Mouse (Mus musculus): ENCODE measurements at regions not wholly inside any gene's neighbourhood (a gene's known extent, or its start where the extent isn't known, plus 50 kb on each side); places are given as distances from the start of the nearest gene placed in this dataset.

DNA sequence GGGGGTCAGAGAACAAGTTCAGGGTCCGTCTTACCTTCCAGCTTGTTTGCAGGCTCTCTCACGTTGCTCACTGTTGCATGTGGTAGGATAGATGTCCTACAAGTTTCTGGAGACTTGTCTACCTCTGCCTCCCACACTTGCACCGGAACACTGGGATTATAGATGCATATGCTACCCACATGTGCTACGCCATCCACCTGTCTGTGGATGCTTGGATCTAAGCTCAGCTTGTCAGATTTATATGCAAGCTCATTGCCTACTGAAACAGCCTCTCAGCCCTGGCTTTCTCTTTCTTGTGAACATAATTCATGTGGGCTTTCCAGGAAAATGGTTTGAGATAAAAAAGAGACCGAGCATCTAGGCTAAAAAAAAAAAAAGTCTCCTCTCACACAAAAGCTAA lies 353.0 kb downstream of the Nucb2 start:
- peak; percentile 3 to 81 for DNase-seq (ENCODE audit: low spot score in 2 of 2)

DNA sequence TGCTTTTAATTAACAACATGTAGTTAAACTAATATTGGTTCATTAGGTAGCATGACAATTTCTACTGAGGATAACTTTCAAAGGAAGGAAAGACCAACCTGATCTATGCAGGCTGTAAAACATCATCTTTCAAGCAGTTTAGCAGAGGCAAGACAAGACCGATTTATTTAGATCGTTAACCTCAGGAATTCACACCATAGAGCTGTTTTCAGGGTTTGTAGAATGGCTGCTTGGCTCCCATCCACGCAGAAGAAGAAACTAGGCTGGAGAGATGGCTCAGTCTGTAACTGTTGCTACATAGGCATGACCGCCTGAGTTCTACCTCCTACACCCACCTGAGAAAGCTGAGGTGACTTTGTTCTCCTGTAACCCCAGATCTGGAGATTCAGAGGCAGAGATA lies 353.6 kb downstream of the Nucb2 start:
- no peak for DNase-seq (ENCODE audit: low spot score in 2 of 2)

DNA sequence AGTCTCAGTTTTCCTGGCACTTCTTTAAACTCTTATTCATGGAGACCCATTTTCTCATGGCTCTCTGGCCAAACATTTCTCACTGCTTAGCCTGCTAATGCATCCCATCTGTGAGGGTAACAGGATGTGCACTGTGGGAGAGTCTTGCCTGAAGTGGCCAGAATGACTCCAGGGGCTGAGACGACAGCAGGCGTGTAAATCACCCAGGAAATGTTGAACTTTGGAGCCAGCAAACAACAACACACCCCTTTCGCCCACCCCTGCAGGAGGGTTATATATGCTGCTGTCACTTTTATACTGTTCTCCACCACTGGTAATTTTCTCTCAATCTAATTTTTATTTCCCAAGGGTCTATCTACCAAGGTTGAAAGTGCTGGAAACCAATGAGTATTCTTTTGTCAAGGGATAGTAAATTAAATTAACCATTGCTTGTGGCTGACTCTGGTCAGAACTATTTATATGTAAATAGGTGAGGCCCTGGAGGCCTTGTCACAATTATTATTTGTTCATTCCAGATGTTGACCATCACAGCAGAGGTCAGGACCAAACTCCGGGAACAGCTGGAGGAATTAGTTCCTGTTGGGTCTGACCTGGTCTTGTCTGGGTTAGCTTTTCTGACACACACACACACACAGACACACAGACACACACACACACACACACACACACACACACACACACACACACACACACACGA lies 378.2 kb downstream of the Nucb2 start:
- DNase-seq (ENCODE audit: low spot score in 2 of 2), result no peak

DNA sequence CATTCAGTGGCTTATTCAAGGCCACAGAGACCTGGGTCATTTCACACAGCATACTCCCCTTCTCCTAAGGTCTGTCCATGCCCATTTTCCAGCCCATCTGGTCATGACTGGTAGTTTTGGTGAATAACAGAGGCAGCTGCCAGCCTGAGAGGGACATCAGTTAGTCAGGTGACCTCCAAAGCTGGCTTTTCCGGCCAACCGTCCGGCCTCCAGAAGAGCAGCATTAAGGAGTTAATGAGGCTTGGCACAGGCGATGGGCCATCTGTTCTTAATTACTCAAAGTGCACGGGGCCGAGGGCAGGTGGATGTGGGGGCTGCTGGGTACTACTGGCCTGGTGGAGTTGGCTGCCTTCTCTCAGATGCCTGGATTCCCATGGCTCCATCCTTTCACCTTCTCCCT lies 389.7 kb downstream of the Nucb2 start:
- no peak for DNase-seq (ENCODE audit: low spot score in 2 of 2)

DNA sequence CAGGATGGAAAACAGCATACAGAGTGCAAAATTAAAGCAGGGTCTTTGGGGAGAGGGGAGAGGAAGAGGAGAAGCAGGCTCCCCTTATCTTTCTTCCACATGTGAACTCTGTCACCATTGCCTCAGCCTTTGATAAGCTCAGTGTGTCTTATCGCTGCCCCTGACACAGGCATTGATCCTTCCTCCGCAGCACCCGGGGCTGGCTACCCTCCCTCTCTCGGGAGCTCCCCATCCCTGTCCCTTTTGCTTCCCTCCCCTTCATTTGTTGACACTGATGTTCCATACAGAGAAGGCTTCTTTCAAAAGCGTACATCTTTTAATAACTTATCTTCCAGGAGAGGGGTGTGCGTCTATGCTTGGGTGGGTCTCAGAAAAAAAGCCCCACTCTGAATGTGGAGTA lies 411.6 kb downstream of the Nucb2 start:
- DNase-seq (ENCODE audit: low spot score in 2 of 2), result no peak

DNA sequence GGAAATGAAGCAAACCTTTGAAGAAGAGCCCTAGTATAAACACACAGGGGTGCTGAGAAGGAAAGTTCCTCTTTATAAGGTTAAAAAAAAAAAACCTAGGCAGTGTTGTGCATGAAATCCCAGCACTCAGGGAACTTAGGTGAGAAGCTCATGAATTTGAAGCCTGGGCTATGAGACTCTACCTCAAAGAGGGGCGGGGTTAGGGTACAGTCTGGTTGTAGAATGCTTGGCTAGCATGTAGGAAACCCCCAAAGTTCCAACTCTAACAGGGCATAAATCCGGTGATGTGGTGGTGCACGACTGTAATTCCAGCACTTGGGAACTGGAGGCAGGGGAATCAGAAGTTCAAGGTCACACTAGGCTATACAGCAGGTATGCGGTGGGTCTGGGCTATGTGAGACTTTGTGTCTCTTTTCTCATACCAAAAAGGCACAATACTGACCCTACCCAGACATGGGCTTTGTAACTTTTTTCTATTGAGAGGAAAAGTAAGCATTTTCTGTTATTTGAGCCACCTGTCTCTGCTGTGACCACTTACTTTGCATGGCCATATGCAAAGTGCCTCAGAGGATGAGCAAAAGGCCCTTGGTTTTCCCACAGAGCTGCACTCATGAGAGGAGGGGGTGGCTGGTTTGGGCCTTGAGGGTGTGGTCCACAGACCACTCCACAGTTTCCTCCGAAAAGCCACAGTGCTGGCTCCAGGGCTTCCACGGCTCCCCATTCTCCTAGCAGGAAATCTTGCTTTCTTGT lies 413.9 kb downstream of the Nucb2 start:
- DNase-seq (ENCODE audit: low spot score in 2 of 2), result no peak

DNA sequence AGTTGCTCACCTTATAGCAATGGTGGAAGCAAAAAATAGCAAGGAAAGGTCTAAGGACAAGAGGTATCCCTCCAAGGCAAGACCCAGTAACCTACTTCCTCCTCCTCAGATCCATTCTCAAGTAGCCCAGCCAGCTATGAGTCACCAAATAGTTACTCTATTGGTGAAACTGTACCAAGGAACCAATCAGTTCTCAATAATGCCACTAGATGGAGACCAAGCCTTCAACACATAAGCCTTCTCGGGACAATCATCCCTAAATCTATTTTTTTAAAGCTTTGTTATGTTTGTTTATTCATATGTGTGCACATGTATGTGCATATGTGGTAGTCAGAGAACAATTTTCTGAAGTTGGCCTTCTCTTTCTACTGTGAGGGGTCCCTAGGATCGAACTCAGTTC lies 434.3 kb upstream of the Xylt1 start:
- DNase-seq (ENCODE audit: low spot score in 2 of 2), result no peak

DNA sequence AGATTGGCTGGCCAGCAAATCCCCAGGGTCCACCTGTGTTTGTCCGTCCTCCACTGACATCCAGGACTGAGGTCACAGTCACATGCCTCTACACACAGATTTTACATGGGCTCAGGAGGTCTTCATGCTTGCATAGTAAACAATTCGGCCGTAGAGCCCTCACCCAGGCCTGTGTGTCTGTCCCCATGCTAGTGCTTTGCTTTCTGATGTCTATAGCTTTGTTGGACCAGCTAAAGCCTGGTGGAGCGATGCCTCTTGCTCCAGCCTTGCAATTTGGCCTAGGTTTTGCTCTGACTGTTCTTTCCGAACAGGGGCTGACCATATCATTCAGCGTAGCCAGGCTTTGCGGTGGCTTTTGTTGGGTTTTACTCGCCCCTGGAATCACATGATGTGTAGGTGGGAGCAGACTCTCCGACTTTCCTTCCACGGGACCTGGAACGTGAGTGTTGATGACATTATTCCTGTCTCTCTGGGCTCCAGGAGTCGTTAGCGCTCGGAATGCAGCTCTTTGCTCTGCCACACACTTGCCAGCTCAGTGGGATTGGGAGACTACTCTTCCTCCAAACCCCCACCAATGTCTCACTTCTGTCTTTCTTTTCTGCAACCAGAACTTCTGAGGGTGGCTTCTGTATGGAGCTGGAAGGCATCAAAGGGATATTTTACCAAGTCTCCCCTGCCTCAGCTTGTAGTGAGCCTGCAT lies 421.4 kb upstream of the Xylt1 start:
- peak; percentile 3 to 43 for DNase-seq (ENCODE audit: low spot score in 2 of 2)

DNA sequence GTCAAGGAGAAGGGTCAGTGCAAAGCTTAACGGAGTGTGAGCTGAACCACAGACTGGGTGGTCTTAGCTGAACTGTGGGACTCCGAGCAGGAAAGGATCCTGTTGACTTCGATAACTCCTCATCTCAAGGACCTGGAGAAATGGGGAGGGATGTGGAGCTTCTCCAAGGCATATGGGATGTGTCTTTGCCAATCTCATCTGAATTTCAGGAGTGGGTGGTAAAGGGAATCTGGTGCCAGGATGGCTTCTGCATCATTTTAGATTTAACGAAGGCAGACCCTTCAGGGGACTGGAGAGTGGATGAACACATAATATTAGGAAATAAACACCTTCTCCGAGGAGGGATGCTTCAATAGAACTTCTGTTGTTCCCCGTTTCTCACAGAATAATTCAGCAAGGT lies 416.9 kb upstream of the Xylt1 start:
- DNase-seq (ENCODE audit: low spot score in 2 of 2), result peak in 1 of 2 experiments; percentile 42

DNA sequence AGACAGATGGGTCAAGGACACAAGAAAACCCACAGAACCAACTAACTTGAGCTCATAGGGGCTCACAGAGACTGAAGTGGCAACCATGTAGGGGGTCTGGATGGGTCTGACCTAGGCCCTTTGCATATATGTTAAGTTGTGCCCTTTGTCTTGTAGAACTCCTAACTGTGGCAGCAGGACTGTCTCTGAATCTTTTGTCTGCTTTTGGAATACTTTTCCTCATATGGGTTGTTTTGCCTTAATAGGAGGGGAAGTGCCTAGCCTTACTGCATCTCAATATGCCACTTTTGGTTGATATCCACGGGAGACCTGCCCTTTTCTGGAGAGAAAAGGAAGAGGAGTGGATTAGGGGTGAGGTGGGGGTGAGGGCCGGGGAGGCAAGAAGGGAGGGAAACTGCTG lies 389.4 kb upstream of the Xylt1 start:
- DNase-seq (ENCODE audit: low spot score in 2 of 2), result no peak

DNA sequence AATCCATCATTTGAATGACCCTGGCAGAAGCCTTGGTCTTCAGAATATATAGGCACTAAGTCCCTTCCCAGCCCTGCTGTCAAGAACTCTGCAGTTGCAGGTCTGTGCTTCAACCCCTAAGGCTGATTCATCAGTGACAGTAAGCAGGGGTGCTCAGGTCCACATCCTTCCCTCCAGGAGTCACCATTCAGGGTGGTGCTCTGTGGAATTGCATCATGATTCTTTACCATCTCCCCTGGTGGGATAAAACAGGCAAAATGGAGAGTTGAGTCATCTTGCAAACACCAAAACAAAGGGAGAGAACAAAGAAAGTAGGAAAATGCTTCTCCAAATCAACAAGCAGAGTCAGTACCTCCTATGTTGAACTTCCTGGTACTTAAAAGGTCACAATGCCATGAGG lies 388.6 kb upstream of the Xylt1 start:
- DNase-seq (ENCODE audit: low spot score in 2 of 2), result no peak

DNA sequence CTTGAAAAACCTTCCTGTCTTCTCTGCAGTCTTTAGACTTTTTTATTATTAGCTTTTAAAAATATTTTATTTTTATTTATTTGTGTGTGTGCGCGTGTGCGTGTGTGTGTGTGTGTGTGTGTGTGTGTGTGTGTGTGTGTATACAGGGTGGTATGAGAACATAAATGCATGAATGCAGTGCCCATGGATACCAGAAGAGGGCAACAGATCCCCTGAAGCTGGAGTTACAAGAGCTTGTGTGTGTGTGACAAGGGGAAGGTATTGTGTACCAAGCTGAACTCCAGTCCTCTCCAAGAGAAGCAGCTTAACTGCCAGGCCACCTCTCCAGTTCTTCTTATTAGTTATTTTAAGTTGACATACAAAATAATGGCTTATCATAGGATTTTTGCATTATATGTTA lies 385.0 kb upstream of the Xylt1 start:
- DNase-seq (ENCODE audit: low spot score in 2 of 2), result no peak

DNA sequence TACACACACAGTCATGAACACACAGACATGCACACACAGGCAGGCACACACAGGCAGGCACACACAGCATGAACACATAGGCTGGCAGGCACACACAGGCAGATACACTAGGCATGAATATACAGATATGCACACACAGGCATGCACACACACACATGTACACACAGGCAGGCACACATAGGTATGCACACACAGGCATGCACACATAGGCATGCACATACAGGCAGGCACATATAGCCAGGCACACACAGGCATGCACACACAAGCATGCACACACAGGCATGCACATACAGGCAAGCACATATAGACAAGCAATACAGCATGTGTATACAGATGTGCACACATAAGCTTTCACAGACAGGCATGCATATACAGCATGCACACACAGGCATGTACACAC lies 377.6 kb upstream of the Xylt1 start:
- DNase-seq (ENCODE audit: low spot score in 2 of 2), result no peak

DNA sequence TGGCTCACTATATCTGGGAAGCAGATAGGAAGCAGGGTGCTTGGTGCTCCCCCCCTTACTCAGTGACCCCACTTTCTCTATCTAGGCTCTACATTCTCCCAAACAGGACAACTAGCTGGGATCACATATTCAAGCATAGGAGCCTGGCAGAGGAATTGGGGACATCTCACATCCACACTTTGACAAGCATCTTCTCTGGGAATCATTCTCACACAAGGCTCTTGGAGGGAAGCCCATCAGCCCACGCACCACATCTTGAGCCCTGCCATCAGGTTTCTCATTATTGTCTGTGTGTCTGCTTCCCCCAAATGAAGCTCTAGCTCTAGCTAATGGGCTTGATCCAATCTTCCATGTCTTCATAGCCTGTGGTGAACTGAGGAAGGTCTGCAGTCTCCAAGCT lies 362.4 kb upstream of the Xylt1 start:
- DNase-seq (ENCODE audit: low spot score in 2 of 2), result peak; percentile 9 to 52

DNA sequence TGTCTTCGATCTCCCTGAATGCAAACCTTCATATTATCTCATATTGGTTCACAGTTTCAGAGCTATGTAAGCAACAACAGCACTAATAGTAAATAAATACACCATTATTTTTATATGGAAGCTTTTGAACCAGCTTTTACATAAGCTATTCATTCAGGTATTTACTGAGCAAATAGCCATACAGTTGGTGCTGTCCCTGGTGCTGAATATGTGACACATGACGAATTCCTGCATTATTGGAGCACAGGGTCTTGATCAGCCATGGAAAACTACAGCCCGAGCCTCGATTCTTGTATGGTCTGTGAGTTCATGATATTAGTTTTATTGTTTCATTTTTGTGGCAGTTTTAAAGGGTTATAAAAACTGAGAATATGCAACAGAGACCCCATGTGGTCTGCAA lies 359.1 kb upstream of the Xylt1 start:
- no peak for DNase-seq (ENCODE audit: low spot score in 2 of 2)

DNA sequence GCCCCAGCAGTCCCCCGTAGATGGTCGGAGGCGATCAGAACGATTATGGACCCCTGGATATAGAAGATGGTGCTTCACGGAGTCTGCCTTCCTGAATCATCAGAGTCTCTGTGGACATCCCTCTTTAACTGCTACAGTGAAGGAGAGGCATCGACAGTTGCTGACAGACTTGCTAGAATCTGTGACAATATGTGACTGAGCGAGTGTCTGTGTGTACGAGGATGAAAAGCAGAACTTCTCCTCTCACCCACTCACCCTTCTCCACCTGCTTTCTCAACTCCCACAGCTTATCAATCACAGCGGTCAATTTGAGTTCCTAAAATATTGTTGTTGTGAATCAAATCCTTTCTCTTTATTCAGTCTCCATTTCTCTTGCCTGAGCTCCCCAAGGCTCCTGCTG lies 335.9 kb upstream of the Xylt1 start:
- DNase-seq (ENCODE audit: low spot score in 2 of 2), result peak in 1 of 2 experiments; percentile 18

DNA sequence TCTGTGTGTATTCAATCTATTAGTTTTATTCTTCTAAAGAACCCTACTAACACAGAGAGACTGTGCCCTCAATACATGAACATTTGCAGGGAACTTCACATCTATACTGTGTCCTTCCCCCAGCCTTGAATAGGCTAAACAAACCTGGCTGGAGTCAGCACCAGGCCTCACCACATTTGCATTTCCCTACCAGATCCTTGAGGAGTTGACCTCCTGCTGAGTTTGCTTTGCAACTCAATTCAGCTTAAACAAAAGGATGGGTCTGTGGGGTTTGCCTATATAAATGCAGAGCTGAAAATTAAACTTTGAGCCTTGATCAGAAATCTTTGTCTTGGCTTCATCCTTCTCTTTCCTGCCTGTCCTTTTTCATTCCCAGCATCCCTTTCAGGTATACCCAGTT lies 331.5 kb upstream of the Xylt1 start:
- DNase-seq (ENCODE audit: low spot score in 2 of 2), result no peak

DNA sequence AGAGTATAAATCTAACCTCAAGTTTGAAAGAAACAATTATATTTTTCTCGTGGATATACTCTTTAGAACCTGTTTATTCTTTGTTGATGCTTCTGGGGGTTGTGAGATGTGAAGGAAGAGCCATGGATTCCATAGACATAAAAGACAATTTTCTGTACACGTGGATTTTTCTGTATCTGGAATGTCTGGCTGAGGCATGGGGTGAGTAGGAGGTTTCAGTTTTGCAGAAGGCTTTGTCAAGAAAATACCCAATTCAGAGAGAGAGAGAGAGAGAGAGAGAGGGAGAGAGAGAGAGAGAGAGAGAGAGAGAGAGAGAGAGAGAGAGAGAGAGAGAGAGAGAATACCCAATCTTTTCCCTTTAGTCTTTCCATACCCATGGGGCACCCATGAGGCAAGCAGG lies 315.0 kb upstream of the Xylt1 start:
- DNase-seq (ENCODE audit: low spot score in 2 of 2), result peak in 1 of 2 experiments; percentile 25

DNA sequence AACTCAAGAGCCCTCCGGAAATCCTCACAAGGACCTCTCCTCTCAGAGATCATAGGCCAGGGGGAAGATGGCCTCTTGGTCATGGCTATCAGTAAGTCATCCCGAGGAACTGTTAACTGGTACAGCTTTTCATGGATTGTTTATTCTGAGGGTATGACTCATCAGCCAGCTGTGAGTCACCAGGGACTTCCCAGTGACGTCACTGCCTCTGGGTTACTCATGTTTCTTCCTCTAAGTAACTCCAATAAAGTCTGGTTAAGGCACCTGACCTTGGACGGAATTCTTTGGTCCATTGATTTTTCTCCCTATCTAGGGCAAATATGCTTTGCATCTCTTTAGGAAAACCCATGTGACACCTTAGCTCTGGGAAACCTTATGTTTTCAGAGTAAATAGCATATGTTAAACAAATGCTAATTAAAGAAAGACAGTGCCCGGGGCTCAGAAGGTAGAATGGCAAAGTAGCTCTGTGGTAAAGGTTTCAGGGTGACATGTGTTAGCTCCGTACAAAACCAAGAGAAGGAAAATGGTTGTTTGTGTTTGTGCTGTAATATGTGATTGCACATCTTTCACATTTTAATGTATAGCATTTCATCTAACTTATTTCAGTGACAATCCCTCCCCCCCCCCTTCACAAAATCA lies 289.7 kb upstream of the Xylt1 start:
- DNase-seq (ENCODE audit: low spot score in 2 of 2), result peak in 1 of 2 experiments; percentile 47

DNA sequence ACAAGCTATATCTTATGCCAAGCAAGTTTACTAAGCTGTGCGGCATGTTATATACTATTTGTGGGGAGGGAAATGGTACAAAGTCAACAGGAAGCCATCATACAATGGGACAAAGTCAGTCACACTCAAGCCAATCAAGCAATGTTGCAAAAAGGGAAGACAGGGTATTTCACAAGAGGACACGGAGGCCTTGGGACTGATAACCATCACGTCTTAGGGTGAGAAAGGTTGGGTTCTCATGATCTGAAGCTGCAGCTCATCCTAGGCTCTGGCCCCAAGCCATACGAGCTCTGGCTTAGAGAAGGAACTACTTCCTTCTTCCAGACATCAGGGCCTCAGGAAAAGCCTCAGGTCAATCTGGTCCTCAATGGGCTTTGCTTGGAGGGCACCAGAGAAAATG lies 287.9 kb upstream of the Xylt1 start:
- no peak for DNase-seq (ENCODE audit: low spot score in 2 of 2)

DNA sequence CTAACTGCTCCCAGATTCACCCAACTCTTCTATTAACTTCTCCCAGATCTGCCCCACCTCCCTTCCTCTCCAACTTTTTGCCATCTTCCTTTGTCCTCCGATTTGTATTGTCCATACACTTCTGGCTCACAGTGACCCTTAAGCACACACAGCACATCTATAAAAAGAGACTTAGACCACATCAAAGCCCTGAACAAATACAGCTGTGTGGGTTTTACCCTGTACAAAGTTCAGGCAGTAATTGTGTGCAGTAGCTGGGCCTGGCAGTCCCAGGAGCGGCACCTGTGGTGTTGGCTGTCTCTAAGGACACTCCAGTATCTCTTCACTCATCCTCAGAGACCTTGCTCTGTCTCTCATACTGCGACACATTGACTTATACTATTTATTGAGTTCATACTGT lies 283.2 kb upstream of the Xylt1 start:
- DNase-seq (ENCODE audit: low spot score in 2 of 2), result no peak

DNA sequence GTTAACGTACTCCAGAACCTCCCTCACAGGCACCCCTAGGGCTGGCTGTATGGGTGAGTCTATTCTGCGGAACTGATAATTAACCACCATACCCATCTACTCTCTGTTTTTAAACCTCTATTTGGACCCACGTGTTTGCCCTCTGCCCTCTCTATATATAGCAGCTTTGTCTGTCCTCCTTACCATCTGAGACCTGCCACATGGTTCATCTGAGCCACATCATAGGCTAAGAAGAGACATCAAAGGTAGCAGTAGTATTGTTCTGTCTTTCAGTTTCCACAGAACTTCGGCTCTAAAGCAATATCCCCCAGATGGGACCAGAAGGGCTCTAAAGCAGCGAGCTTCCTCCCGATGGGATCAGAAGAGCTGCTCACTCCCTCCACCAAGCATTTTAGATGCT lies 281.7 kb upstream of the Xylt1 start:
- DNase-seq (ENCODE audit: low spot score in 2 of 2), result no peak
